Mouse (Mus musculus) urinary bladder, adult 2 months (tissue): ENCODE measurements around the gene Lhx9. TPM values are rescaled to one million over a fixed set of nuclear protein-coding genes. Genes with fewer than 3 reads are reported as not detected.

Source experiments
- DNase-seq: peaks from one replicate; pipeline ENCODE4 v3.0.0; 2022; ENCODE audit warnings: low spot score
- polyA plus RNA-seq: library from polyadenylated mRNA; depleted of rRNA; stranded (reverse); fragments of >200 nt; gene quantifications from 2 replicates; pipeline ENCODE4 v1.2.3, GENCODE M21; 2012; rRNA removed

The Lhx9 gene
- polyA plus RNA-seq, 1 experiment: 0.03 TPM

DNA sequence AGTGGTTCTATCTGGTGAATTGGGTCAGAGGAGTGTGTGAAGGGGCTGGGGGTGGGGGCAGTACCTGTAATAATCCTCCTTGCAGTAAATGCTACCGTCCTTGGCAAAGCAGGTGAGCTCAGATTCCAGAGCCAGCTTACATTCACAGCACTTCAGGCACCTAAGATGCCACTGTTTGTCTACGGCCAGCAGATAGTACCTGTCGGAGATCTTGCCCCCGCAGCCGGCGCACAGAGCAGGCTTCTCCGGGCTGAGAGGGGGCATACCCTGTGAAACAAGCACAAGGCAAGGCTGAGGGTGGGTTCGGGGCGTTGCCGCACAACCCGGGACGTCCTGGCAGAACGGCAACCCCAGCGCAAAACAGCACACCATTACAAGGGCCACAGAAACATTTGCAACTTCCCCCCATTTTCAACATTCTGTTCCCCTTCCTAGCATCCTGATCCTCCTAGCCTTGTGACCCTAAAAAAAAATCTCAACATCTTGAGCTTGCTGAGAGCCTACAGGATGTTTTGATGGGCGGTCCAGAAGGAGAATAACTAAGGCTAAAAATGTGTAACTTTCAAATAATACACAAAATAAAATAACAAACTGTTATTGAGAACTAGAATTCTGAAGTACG is 8.5 kb downstream of the Lhx9 start:
- DNase-seq: no peak

DNA sequence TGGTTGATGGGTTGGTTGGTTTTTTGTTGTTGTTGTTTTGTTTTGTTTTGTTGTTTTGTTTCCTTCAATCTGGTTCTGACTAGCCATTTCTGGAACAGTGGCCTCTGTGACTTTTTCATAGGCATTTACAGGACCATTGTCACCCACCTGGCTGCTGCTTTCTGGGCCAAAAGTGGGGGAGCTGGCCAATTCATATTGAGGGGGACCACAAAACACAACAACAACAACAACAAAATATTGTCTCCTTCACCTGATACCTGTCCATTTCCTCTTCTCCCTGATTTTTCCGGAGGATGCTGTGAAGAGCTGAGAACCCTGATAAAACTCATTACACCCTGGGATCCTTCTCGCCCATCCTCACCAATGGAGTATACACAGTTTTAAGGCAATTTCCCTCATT is 9.1 kb downstream of the Lhx9 start:
- DNase-seq: no peak

DNA sequence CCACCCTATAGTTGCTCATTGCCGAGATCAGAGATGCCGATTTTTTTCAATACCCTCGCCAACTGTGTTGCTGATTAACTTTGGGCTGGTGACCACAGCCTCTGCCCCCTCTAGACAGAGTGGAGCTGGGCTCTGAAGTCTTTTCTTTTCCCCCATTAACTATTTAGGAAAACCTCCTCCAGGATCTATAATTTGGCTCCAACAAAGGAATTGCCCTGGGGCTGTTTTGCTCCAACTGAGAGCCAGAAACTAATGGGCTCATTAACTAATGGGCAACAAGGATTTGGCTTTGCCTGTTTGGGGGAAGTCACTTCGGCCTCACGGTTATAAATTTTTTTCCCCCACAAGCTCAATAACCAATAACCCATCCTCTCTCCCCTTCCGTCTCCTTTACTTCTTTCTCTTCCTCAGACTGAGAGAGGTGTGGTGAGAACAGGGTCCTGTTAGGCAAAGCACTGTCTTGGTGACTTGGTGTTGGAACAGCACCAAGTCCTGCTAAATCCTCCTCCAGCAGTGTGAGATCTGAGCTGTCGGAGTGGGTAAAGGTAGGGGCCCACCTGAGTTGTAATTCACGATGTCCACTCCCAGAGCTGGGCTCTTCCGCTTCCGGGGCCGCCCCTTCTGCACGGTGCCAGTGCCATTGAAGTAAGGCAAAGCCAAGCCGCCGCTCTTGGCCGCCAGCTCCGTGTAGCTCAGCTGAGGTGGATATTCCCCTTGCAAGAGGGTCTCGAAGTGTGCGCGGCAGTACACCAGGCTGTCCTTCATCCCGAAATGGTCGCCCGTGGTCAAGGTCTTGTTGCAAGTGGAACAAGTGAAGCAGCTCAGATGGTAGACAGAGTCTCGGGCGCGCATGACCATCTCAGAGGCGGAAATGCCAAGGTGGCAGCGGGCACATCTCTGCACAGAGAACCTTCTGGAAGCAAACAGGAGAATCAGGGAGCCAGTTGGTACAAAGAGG is 10.3 kb downstream of the Lhx9 start:
- DNase-seq: no peak

DNA sequence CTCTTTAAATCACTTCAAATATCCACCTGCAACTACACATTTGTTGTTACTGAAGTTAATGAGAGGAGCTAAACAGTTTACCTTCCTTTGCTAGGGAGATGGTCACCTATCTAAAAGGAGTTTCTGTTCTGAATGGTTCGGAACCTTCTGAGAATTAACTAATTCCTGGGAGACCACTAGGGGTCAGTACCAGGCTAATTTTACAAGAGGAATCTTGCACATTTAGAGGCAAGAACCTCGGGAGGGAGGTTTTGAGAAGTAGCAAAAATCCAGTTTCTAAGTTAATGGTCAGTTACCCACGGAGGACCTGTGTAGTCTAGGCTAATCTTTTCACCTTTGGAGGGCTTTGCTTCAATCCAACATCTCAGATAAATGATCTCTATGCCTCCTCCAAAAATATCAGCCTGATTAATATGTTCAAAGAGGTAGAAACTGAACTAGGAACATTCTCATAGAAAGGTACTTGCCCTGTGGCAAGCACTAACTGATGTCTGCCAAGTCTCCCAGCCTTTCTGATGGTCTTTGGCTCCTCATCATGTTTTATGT is 12.9 kb downstream of the Lhx9 start:
- DNase-seq: no peak

DNA sequence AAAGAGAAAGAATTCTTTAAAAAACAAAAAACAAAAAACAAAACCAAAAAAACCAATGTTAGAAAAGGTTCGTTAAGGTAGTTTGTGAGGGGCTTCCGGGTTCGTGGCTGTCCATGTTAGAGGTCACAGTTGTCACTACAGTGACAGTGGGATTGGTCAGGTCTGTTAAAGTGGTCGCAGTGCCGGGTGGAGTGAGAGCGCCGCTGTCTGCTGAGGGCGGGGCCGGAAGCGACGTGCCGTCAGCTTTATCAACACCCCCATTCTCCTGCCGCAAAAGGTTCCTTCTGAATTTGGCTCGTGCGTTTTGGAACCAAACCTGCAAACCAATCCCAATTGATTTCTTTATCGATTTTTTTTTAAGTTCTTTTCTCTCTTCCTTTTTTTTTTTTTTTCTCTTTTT is 17.1 kb downstream of the Lhx9 start:
- no peak for DNase-seq

DNA sequence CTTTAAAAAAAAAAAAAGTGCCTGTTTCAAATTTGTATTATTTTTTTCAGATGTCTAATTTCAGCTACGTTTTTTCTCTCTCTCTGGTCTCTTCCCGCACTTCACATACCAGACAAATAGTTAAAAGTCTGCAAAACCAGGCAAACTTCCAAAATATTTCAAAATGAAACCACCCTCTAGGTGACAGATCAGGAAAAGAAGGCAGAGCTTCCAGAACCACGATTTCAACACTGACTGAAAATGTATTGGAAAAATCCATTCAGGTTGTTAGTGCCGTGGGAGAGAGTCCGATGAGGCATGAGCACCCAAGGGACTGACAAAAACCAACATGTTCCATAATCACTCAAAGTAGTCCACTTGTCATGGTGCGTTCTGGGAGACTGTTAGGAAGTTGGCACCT is 21.5 kb downstream of the Lhx9 start:
- no peak for DNase-seq

DNA sequence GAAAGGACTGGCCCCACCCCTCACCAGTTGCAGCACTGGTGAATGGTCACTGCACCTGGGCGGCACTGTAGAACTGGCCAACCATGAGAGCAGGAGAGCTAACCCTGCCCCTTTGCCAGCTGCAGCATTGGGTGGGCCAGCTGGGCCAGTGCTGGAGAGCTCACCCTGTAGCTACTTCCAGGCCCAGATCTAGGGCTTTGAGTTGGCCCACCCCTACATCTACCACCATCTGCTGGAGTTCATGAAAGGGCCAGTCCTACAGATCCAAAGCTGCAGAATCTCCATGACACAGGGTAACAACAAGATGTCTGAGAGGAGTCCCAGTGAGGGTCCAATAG is 25.4 kb downstream of the Lhx9 start:
- no peak for DNase-seq

DNA sequence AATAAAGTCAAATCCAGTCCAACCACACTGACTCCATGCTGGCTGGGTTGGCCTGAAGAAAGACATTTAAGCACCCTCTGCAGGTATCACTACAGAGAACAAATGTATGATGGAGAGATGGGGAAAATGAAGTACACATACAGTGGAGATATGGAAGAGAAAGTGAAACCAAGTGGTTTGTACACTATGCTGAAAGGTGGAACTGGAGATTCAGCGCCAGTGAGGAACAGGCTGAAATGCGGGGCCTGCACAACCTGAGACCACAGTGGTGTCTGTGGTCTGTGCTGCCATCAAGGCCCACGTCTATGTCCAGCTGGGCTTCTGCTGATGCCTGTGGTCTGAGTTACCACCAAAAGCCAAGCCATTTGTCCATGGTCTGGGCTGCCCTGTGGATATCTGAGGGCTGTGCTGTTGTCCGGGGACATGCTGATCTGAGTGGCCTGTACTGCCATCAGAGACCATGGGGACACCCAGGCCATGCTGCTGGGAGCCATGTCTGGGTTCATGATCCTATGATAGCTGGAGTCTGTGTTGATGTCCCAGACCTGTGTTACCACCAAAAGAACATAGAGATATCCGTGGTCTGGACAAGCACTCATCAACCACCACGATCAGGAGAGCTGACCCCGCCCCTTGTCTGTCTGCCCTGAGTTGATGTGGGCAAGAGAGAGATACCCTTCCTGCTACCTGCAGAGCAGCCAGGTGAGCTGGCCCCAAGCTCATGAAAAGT is 26.0 kb downstream of the Lhx9 start:
- no peak for DNase-seq

DNA sequence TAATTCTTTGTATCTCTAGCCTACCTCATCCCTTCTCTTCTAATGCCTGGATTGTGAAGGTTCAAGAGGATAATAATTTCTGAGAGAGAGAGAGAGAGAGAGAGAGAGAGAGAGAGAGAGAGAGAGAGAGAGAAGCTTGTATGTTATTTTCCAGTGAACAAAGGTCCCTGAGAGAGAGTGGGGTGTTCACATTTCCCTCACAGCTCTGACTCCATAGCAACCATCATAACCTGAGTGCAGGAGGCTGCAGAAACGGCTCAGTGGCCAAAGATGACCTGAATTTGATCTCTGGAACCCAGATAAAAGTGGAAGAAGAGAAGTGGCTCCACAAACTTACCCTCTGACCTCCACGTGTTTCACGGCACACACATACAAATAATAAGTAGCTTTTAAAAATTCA is 46.6 kb downstream of the Lhx9 start:
- no peak for DNase-seq

DNA sequence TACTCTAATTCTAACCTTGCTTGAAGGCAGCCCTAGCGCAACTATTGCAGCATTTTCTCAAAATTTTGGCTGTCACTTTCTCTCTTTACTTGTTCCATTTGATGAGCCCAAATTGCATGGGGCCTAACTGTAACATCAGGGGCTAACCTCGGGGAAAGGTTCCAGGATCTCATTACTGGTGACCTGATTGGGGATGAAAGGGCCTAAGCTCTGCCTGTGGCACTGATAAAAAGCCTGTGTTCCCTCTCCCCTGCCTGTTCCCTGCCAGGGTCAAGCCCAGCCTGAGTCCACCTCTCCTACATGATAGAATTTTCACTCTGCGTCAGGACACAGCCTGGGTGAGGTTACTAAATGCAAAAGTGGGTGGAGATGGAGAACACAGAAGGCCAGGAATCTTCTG is 47.1 kb downstream of the Lhx9 start:
- no peak for DNase-seq

DNA sequence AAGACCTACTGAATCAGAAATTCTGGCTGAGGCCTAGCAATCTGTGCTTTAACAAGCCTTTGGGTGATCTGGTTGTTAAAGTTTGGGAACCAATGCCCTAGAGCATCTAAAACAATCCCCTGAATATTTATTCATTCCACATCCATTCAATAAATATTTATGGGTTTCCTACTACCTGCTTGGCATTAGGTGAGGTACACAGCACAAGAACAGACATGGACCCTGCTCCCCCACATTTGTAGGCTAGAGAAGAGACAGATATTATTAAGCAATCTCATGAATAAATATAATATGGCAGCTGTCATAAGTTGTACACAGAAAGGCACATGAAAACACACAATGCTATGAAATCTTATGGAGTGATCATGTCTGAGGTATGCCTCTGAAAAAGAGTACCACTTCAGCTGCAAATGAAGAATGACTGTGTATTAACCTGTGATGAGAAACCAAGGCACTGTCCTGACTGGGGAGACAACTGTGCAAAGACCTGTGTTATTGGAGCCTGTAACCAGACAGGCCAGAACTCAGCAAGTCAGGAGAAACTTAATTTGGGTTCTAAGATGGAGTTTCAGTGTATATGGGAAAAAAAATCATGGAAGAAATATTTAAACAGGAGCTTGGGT is 48.6 kb downstream of the Lhx9 start:
- DNase-seq: no peak

DNA sequence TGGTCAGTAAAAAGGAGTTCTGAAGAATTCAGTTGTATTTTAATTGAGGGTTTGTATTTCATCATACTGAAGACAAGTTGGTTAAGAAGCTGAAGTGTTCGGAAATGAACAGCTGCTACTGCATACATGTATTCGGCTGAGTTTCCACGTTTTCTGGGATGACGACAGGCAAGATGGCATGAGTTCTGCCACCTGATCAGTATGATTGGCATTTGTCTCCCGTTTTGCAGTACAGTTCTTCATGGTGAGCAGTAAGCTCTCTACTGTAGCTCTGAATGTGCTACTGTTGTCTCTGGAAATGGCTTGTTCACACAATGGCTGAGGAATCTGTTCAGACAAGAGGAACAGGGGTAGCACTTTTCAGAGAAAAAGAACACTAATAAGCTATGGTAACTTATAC is 50.3 kb downstream of the Lhx9 start:
- DNase-seq: no peak

DNA sequence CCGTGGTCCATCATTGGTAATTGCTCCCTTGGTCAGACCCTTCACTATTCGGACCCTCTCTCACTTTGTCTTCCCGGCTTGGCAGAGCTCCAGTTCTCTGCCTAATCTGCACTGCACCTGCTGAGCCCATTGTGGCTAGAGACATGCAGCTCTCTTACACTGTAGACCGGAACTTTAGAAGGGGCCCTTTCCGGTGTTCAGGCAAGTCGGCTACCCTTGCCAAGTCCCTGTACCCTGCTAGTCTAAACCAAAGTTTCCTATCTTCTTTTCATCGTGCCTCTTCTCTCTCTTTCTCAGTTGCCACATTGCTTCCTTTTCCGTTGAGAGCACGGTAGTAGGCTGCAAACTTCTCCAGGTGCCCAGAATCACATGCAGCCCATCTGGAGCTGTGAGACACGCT is 62.5 kb downstream of the Lhx9 start:
- no peak for DNase-seq

DNA sequence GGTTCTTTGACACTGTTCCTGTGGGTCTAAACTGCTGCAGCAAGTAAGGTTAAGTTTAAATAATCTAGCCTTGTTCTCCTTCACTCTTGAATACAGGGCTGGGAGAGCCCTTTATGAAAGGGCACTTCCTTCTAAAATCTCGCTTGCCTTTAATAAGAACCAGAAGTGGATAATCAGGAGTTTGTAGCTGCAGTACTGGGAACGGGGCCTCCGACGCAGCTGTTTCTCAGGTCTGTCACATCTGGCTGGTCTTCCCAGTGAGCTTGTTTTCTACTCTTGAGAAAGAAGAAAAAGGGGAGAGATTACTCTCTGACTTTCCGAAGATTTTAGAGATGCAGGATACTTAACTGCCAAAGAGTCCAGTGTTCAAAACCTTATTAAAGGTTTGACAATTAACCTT is 64.4 kb downstream of the Lhx9 start:
- DNase-seq: no peak

Other genes starting within 250 kb of the Lhx9 start
- 36.2 and 47.6 TPM in 2 replicates for gene Nek7, start 228.4 kb downstream of the Lhx9 start, polyA plus RNA-seq
- 23.7 and 27.9 TPM in 2 replicates for gene 2310009B15Rik, start 8.3 kb upstream of the Lhx9 start, polyA plus RNA-seq
- gene Dennd1b, start 114.9 kb upstream of the Lhx9 start, polyA plus RNA-seq: 3.6 and 4.2 TPM in 2 replicates